Mouse (Mus musculus): Measurements from ENCODE around the gene Dgkh.

GRCm38 (mm10) chr14:78667763-78668162, 64.8 kb downstream of the Dgkh start:
- no peak for TF ChIP-seq CTCF (IDR thresholded peaks at IDR 0.05; ENCODE audit: control insufficient read depth, insufficient read depth, insufficient replicate concordance, low read depth, low read length)
- no peak for TF ChIP-seq POLR2A (IDR thresholded peaks at IDR 0.05; ENCODE audit: control insufficient read depth, low read depth, low read length)
